In the genomic region with DNA sequence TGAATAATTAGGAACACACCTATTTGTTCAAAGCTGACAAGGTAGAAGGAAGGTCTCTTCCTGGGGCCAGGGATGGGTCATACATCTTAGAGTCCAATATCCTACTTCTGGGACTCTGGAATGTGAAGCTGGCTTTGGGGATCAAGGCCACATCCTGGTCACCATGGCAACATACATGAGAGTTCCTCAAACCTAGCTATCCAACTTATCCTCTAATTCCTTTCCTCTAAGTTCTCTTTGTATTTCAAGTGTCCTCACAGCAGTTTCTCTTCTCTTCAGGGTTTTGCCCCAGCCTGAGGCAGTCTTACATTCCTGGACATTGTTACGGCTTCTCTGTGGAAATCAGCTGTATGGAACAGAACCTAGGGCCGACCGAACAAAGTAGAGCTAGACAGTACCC, we compare ENCODE assay signal across 25 mouse cellular contexts.
A peak's percentile ranks its signal among the peaks of the same experiment; 100 is the strongest.
DNase-seq lines count a peak whose midpoint lies in the region; ATAC-seq and TF ChIP-seq lines count a peak whose summit lies in the region.
"Had no signal": no experiment of that assay in that cellular context is flagged by ENCODE, and none has a peak within 500 bp of the region (broad histone marks: within the 10 kb centered on the region; RNA-seq: fewer than 3 reads in every experiment).

No protein-coding gene starts in this region.

- no peaks in the 10 kb centered on the region for H3K36me3 ChIP-seq in intestine, embryonic 15.5 days
- H3K36me3 ChIP-seq in intestine, embryonic 16.5 days (ENCODE audit: control insufficient read depth, insufficient read depth, low read length), result no peaks in the 10 kb centered on the region
- H3K36me3 ChIP-seq in lung, postnatal 0 days (ENCODE audit: insufficient read depth, low read length), result no peaks in the 10 kb centered on the region
- H3K36me3 ChIP-seq: embryonic facial prominence, embryonic 15.5 days; forebrain, embryonic 10.5 days; heart, embryonic 10.5 days; hindbrain, embryonic 13.5 days had no signal

- no peak for TF ChIP-seq EP300 in lung, postnatal 0 days (IDR thresholded peaks at IDR 0.05)

- H3K4me1 ChIP-seq in intestine, embryonic 15.5 days (replicated peaks), result 0 out of 2 replicates have a peak, but pooled peaks cover 3% of the 10 kb centered on the region
- peaks cover 7% of the 10 kb centered on the region for H3K4me1 ChIP-seq in intestine, embryonic 16.5 days (ENCODE audit: control insufficient read depth, insufficient read depth, low read length)
- 0 out of 2 replicates have a peak, but pooled peaks cover 2% of the 10 kb centered on the region for H3K4me1 ChIP-seq in lung, postnatal 0 days (ENCODE audit: insufficient read depth, low read depth, low read length)
- H3K4me1 ChIP-seq: embryonic facial prominence, embryonic 15.5 days; forebrain, embryonic 10.5 days; heart, embryonic 10.5 days; hindbrain, embryonic 13.5 days had no signal

- no peaks in the 10 kb centered on the region for H3K9me3 ChIP-seq in intestine, embryonic 15.5 days
- H3K9me3 ChIP-seq in intestine, embryonic 16.5 days (ENCODE audit: control insufficient read depth, low read length), result no peaks in the 10 kb centered on the region
- H3K9me3 ChIP-seq in lung, postnatal 0 days (ENCODE audit: low read length), result no peaks in the 10 kb centered on the region
- H3K9me3 ChIP-seq: embryonic facial prominence, embryonic 15.5 days; forebrain, embryonic 10.5 days; heart, embryonic 10.5 days; hindbrain, embryonic 13.5 days had no signal

- WGBS in intestine, embryonic 15.5 days, result 87% methylated on average over 3 of the region's 3 CpGs
- 79% methylated on average over 3 of the region's 3 CpGs for WGBS in intestine, embryonic 16.5 days
- 33% methylated on average over 3 of the region's 3 CpGs for WGBS in lung, postnatal 0 days

- no peaks in the 10 kb centered on the region for H3K27me3 ChIP-seq in intestine, embryonic 15.5 days (replicated peaks)
- no peaks in the 10 kb centered on the region for H3K27me3 ChIP-seq in intestine, embryonic 16.5 days (replicated peaks; ENCODE audit: control insufficient read depth, insufficient read depth, low read length)
- no peaks in the 10 kb centered on the region for H3K27me3 ChIP-seq in lung, postnatal 0 days (replicated peaks; ENCODE audit: insufficient read depth, low read length)
- H3K27me3 ChIP-seq: embryonic facial prominence, embryonic 15.5 days; hindbrain, embryonic 13.5 days had no signal

- DNase-seq in embryo, embryonic 10 days (ENCODE audit: low spot score), result peak; percentile 6
- DNase-seq in embryo, embryonic 9.5 days (ENCODE audit: extremely low spot score), result no peak
- peak; percentile 53 for DNase-seq in lung, postnatal 0 days (ENCODE audit: low spot score)
- DNase-seq in lung, postnatal 36 days, result no peak
- DNase-seq in mesoderm, embryonic 11.5 days (ENCODE audit: low read depth, low spot score), result peak; percentile 14
- no peak for DNase-seq in ovary, postnatal 36 days (ENCODE audit: low spot score)
- DNase-seq: adrenal gland, adult 2 months; adrenal gland, postnatal 25 days; B cell, adult 2 months; cerebellum, adult 2 months; cerebellum, postnatal 10 days; gastrocnemius, adult 2 months; gastrocnemius, postnatal 25 days; heart, adult 18-20 months; heart, postnatal 10 days had no signal

- H3K9ac ChIP-seq in intestine, embryonic 15.5 days, result no peak overlapping the region
- H3K9ac ChIP-seq in intestine, embryonic 16.5 days (ENCODE audit: low read depth, low read length), result no peak overlapping the region
- H3K9ac ChIP-seq in lung, postnatal 0 days (replicated peaks; ENCODE audit: low read depth), result no peak overlapping the region
- H3K9ac ChIP-seq: embryonic facial prominence, embryonic 15.5 days; hindbrain, embryonic 13.5 days had no signal

- H3K4me2 ChIP-seq in intestine, embryonic 15.5 days (replicated peaks), result no peak overlapping the region
- H3K4me2 ChIP-seq in intestine, embryonic 16.5 days (ENCODE audit: low read depth, low read length), result no peak overlapping the region
- H3K4me2 ChIP-seq in lung, postnatal 0 days (replicated peaks; ENCODE audit: low read depth, low read length), result no peak overlapping the region
- H3K4me2 ChIP-seq: embryonic facial prominence, embryonic 15.5 days; hindbrain, embryonic 13.5 days had no signal

- no peak overlapping the region for H3K4me3 ChIP-seq in intestine, embryonic 15.5 days (replicated peaks)
- no peak overlapping the region for H3K4me3 ChIP-seq in intestine, embryonic 16.5 days (ENCODE audit: low read length)
- H3K4me3 ChIP-seq in lung, postnatal 0 days (ENCODE audit: low read depth, low read length), result no peak overlapping the region
- H3K4me3 ChIP-seq: embryonic facial prominence, embryonic 15.5 days; erythroblast, embryonic 14.5 days; forebrain, embryonic 10.5 days; gastrocnemius, adult 2 months; heart, embryonic 10.5 days; hindbrain, embryonic 13.5 days had no signal

- TF ChIP-seq CTCF in lung, postnatal 0 days (IDR thresholded peaks at IDR 0.05), result no peak

- 0 out of 2 replicates have a peak overlapping the region, but pooled peaks have one; percentile 3 for H3K27ac ChIP-seq in intestine, embryonic 15.5 days
- H3K27ac ChIP-seq in intestine, embryonic 16.5 days (ENCODE audit: low read length), result no peak overlapping the region; the same call in 1 of the 2 replicates
- H3K27ac ChIP-seq in lung, postnatal 0 days (ENCODE audit: low read length), result no peak overlapping the region
- H3K27ac ChIP-seq: embryonic facial prominence, embryonic 15.5 days; forebrain, embryonic 10.5 days; gastrocnemius, adult 2 months; heart, embryonic 10.5 days; hindbrain, embryonic 13.5 days; hindbrain, postnatal 0 days had no signal

- ATAC-seq in intestine, embryonic 15.5 days, result no peak
- no peak for ATAC-seq in intestine, embryonic 16.5 days
- peak; percentile 12; the same call in 1 of the 2 replicates for ATAC-seq in lung, postnatal 0 days
- ATAC-seq: CD4-positive, CD25-positive, alpha-beta regulatory T cell, adult 4 months; forebrain, embryonic 14.5 days; hindbrain, postnatal 0 days had no signal

Comparison
In these comparisons a context has a peak if more than half of its experiments do, and no peak if none do; other contexts are left out.
1. DNase-seq: peak in embryo, embryonic 10 days (single experiment), lung, postnatal 0 days (single experiment) and mesoderm, embryonic 11.5 days (single experiment); none in embryo, embryonic 9.5 days (single experiment), lung, postnatal 36 days (single experiment) and ovary, postnatal 36 days (single experiment).